ENCODE assay signal across 14 mouse cellular contexts in genomic region chr3:20127047-20127595, GRCm38 (mm10). TPM values are rescaled to one million over a fixed set of nuclear protein-coding genes. Genes with fewer than 3 reads are reported as not detected.
DNase-seq lines count a peak whose midpoint lies in the region; ATAC-seq lines count a peak whose summit lies in the region.
"Had no signal": no experiment of that assay in that cellular context is flagged by ENCODE, and none has a peak within 500 bp of the region (broad histone marks: within the 10 kb centered on the region; RNA-seq: fewer than 3 reads in every experiment).

No protein-coding gene starts in this region.

- no peaks in the 10 kb centered on the region for H3K36me3 ChIP-seq in midbrain, embryonic 11.5 days (ENCODE audit: control insufficient read depth, insufficient read depth, low read length)
- H3K36me3 ChIP-seq in midbrain, embryonic 13.5 days: 0 out of 2 replicates have a peak, but pooled peaks cover 4% of the 10 kb centered on the region

- 59% methylated on average over 2 of the region's 2 CpGs for WGBS in midbrain, embryonic 11.5 days
- 58% methylated on average over 2 of the region's 2 CpGs for WGBS in midbrain, embryonic 13.5 days

- no peaks in the 10 kb centered on the region for H3K27me3 ChIP-seq in midbrain, embryonic 11.5 days (ENCODE audit: control insufficient read depth, insufficient read depth, low read length)
- no peaks in the 10 kb centered on the region for H3K27me3 ChIP-seq in midbrain, embryonic 13.5 days
- H3K27me3 ChIP-seq: limb, embryonic 13.5 days had no signal

- H3K4me3 ChIP-seq in midbrain, embryonic 11.5 days (ENCODE audit: low read depth, low read length): no peak overlapping the region
- no peak overlapping the region for H3K4me3 ChIP-seq in midbrain, embryonic 13.5 days (replicated peaks)
- H3K4me3 ChIP-seq: limb, embryonic 13.5 days; myocyte had no signal

- no peak for ATAC-seq in midbrain, embryonic 11.5 days (ENCODE audit: low FRiP score)
- no peak for ATAC-seq in midbrain, embryonic 13.5 days

- no peaks in the 10 kb centered on the region for H3K9me3 ChIP-seq in midbrain, embryonic 11.5 days (ENCODE audit: control insufficient read depth, low read length)
- H3K9me3 ChIP-seq in midbrain, embryonic 13.5 days: no peaks in the 10 kb centered on the region
- H3K9me3 ChIP-seq: limb, embryonic 13.5 days had no signal

- H3K27ac ChIP-seq in midbrain, embryonic 11.5 days (ENCODE audit: low read depth, low read length): no peak overlapping the region
- H3K27ac ChIP-seq in midbrain, embryonic 13.5 days: no peak overlapping the region
- H3K27ac ChIP-seq: limb, embryonic 13.5 days had no signal

- peak; percentile 16 for DNase-seq in heart, adult 11 months
- no peak for DNase-seq in heart, adult 8-10 months (ENCODE audit: low spot score)
- DNase-seq in midbrain, embryonic 11.5 days (ENCODE audit: low spot score, missing footprints): peak; percentile 79
- DNase-seq in NIH3T3 (ENCODE audit: low read depth): peak; percentile 44
- DNase-seq in naive thymus-derived CD4-positive, alpha-beta T cell, adult 2 months (ENCODE audit: low read depth): peak; percentile 34
- DNase-seq in cerebellum, adult 18-20 months: no peak
- DNase-seq in layer of hippocampus, adult 8-10 months (ENCODE audit: low spot score in 2 of 2): no peak
- DNase-seq: heart, postnatal 14 days; kidney, adult 2 months; layer of hippocampus, adult 9-11 months; lung, postnatal 14 days had no signal

- no peak overlapping the region for H3K9ac ChIP-seq in midbrain, embryonic 11.5 days (ENCODE audit: low read length)
- no peak overlapping the region for H3K9ac ChIP-seq in midbrain, embryonic 13.5 days (replicated peaks)
- H3K9ac ChIP-seq: limb, embryonic 13.5 days had no signal

- no peak overlapping the region for H3K4me2 ChIP-seq in midbrain, embryonic 11.5 days
- H3K4me2 ChIP-seq in midbrain, embryonic 13.5 days (replicated peaks): no peak overlapping the region
- H3K4me2 ChIP-seq: limb, embryonic 13.5 days had no signal

- H3K4me1 ChIP-seq in midbrain, embryonic 11.5 days (ENCODE audit: control insufficient read depth, insufficient read depth, low read length): no peaks in the 10 kb centered on the region
- H3K4me1 ChIP-seq in midbrain, embryonic 13.5 days (replicated peaks): no peaks in the 10 kb centered on the region
- H3K4me1 ChIP-seq: limb, embryonic 13.5 days had no signal

RNA-seq across cellular contexts. Expression of gene Gyg, which starts 28.0 kb away (rescaled TPM):
- total RNA-seq in heart, adult 8-10 months (2022): 100 to 1,000 TPM; 159 to 174 (median 169) TPM
- 32.7 and 33.0 TPM in 2 replicates for polyA plus RNA-seq in midbrain, embryonic 11.5 days (2014; fragmentation: Nextera tagmentation; extraction: Ambion mirVana)
- 24.5 and 25.0 TPM in 2 replicates for polyA plus RNA-seq in midbrain, embryonic 13.5 days (2015; fragmentation: Nextera tagmentation; extraction: Ambion mirVana)
- total RNA-seq in layer of hippocampus, adult 8-10 months (2022): 10 to 100 TPM; 39.7 to 49.7 (median 43.9) TPM

Comparison
In these comparisons a context has a peak if more than half of its experiments do, and no peak if none do; other contexts are left out.
1. DNase-seq: peak in heart, adult 11 months (single experiment), midbrain, embryonic 11.5 days (single experiment), NIH3T3 (single experiment) and naive thymus-derived CD4-positive, alpha-beta T cell, adult 2 months (single experiment); none in heart, adult 8-10 months (single experiment), cerebellum, adult 18-20 months (0 of 2) and layer of hippocampus, adult 8-10 months (0 of 2).